Mouse (Mus musculus): ENCODE data around the gene 6030458C11Rik. TPM values are rescaled to one million over a fixed set of nuclear protein-coding genes. Genes with fewer than 3 reads are reported as not detected.

The 6030458C11Rik gene
- polyA plus RNA-seq, 1 experiment, result 2.9 TPM

DNA sequence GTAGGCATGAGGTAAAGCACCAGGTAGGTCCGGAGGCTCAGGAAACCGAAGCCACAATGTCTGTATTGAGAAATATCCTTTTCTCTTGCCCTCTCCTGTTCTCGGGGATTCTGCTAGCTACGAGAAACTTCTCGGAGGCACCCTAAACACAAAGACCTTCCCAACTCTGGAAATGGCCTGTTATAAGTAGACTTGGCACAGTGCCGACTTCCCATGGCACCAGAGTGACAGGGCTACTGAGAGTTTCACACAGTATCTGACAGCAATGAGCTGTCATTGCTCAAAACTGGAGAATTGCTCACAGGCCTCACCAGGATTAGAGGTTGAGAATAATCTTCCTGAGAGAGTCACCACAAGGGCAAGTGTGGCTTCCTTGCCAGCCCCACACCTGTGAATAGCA, 63.7 kb downstream of the 6030458C11Rik start:
- no peaks in the 10 kb centered on the region for H3K4me1 ChIP-seq (ENCODE audit: control insufficient read depth, insufficient read depth, insufficient read length, low read length)
- WGBS, result 86% methylated on average over 6 of the region's 6 CpGs
- TF ChIP-seq POLR2A (IDR thresholded peaks at IDR 0.05; ENCODE audit: low read depth, low read length) (no peak), CTCF (IDR thresholded peaks at IDR 0.05; ENCODE audit: extremely low read depth, insufficient read length, insufficient replicate concordance, low read depth, low read length) (no peak)
- H3K4me3 ChIP-seq (ENCODE audit: low read depth, low read length), result no peak overlapping the region
- H3K27me3 ChIP-seq (ENCODE audit: control insufficient read depth, insufficient read depth, low read length), result no peaks in the 10 kb centered on the region
- no peak overlapping the region for H3K27ac ChIP-seq (ENCODE audit: insufficient read depth, low read depth, low read length)
- H3K36me3 ChIP-seq (ENCODE audit: control insufficient read depth, insufficient read depth, low read length), result no peaks in the 10 kb centered on the region

DNA sequence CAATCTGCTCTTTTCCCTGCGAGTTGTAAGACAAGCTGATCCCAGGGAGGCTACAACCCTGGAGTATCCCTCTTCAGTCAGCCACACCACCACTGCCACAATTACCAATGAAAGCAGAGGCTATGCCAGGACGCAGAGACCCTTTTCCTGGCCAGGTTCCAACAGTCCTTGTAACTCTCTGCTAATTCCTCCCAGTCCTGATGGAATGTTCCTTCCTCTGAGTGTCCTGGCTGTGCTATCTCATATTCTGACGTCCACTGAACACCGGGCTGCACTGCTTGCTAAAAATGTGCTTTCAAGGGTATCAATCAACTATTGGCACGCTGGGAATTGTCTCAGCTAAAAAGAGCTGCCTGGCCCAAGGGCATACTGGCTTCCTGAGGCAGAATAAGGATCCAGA, 66.0 kb downstream of the 6030458C11Rik start:
- H3K27me3 ChIP-seq (ENCODE audit: control insufficient read depth, insufficient read depth, low read length), result no peaks in the 10 kb centered on the region
- H3K27ac ChIP-seq (ENCODE audit: insufficient read depth, low read depth, low read length), result no peak overlapping the region
- no peak for TF ChIP-seq CTCF (IDR thresholded peaks at IDR 0.05; ENCODE audit: extremely low read depth, insufficient read length, insufficient replicate concordance, low read depth, low read length)
- no peak for TF ChIP-seq POLR2A (IDR thresholded peaks at IDR 0.05; ENCODE audit: low read depth, low read length)
- H3K36me3 ChIP-seq (ENCODE audit: control insufficient read depth, insufficient read depth, low read length), result no peaks in the 10 kb centered on the region
- no peak overlapping the region for H3K4me3 ChIP-seq (ENCODE audit: low read depth, low read length)
- H3K4me1 ChIP-seq (ENCODE audit: control insufficient read depth, insufficient read depth, insufficient read length, low read length), result no peaks in the 10 kb centered on the region
- WGBS, result 56% methylated on average over 5 of the region's 5 CpGs

Other genes starting within 250 kb of the 6030458C11Rik start
- gene Pdzd2, start 84.7 kb downstream of the 6030458C11Rik start, polyA plus RNA-seq (2012; rRNA removed), result 1.6 and 2.4 TPM in 2 replicates
- 5.3 and 9.9 TPM in 2 replicates for gene Drosha, start 166 bp upstream of the 6030458C11Rik start, polyA plus RNA-seq (2012; rRNA removed)

Measured in small intestine, adult 2 months (tissue).